ENCODE assay signal across 8 mouse cellular contexts in the genomic region with DNA sequence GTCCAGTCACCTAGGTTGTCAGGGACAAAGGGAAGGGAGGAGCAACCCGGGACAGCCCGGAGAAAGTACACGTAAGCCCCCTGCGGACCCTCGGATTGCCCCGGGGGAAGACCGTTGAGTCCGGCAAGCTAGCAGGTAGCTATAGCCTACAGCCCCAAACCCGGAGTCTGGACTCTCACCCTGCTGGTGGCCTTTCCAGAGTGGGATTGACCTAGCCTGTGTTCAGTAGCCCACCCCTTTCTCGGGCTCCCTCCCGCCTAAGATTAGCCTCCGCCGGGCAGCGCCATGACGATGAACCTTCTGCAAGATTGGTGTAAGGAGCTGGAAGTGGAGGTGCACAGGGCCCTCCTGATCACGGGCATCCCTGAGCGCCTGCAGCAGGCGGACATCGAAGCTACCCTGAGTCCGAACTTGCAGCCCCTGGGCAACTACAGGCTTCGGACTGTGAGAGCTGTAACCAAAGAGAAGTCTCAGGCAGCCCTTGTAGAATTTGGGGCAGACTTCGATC. TPM values are rescaled to one million over a fixed set of nuclear protein-coding genes. Genes with fewer than 3 reads are reported as not detected.
A peak's percentile ranks its signal among the peaks of the same experiment; 100 is the strongest.
DNase-seq lines count a peak whose midpoint lies in the region; ATAC-seq and TF ChIP-seq lines count a peak whose summit lies in the region.

No protein-coding gene starts in this region.

- H3K9ac ChIP-seq in limb, embryonic 14.5 days (ENCODE audit: low read depth, low read length, severe bottlenecking): peak overlapping the region; percentile 67

- H3K9me3 ChIP-seq in limb, embryonic 14.5 days (ENCODE audit: control insufficient read depth, low read length): no peaks in the 10 kb centered on the region

- H3K4me1 ChIP-seq in spleen, adult 2 months (ENCODE audit: control insufficient read depth, insufficient read depth, insufficient read length): peaks cover 7% of the 10 kb centered on the region
- H3K4me1 ChIP-seq in limb, embryonic 14.5 days (ENCODE audit: control insufficient read depth, insufficient read depth, low read length): peaks cover 53% of the 10 kb centered on the region

- TF ChIP-seq CTCF in gastrocnemius, adult 2 months (IDR thresholded peaks at IDR 0.05): no peak
- TF ChIP-seq CTCF in spleen, adult 2 months (IDR thresholded peaks at IDR 0.05; ENCODE audit: extremely low read depth, insufficient read depth, insufficient read length, insufficient replicate concordance): no peak

- intact Hi-C loops in gastrocnemius, adult 2 months (cut with DNase I): no loop called here

- no peak for ATAC-seq in limb, embryonic 14.5 days (ENCODE audit: low FRiP score, low read depth)
- ATAC-seq in megakaryocyte-erythroid progenitor cell, adult 5-6 weeks (replicated peaks; ENCODE audit: low FRiP score, low TSS enrichment, poor library complexity, severe bottlenecking): no peak

- peak overlapping the region; percentile 79 for H3K4me2 ChIP-seq in limb, embryonic 14.5 days (replicated peaks; ENCODE audit: low read depth, low read length, severe bottlenecking)

- no peak for DNase-seq in gastrocnemius, adult 2 months
- no peak for DNase-seq in gastrocnemius, adult 8-10 months (ENCODE audit: low spot score in 2 of 2)
- DNase-seq in spleen, adult 2 months (ENCODE audit: low read depth in 1 of 2, low spot score in 2 of 2): no peak
- no peak for DNase-seq in spleen, postnatal 14 days (ENCODE audit: low spot score in 2 of 2)
- DNase-seq in limb, embryonic 14.5 days (ENCODE audit: low spot score): no peak
- DNase-seq in spleen, adult 12 weeks (ENCODE audit: low spot score): no peak
- no peak for DNase-seq in kidney, postnatal 25 days

- H3K27ac ChIP-seq in gastrocnemius, adult 2 months: peak overlapping the region; percentile 41
- H3K27ac ChIP-seq in spleen, adult 2 months (ENCODE audit: insufficient read depth, low read length): no peak overlapping the region
- peak overlapping the region; percentile 50; the same call in 1 of the 2 replicates for H3K27ac ChIP-seq in limb, embryonic 14.5 days (replicated peaks; ENCODE audit: low read depth, low read length)

- no peak for TF ChIP-seq POLR2A in spleen, adult 2 months (IDR thresholded peaks at IDR 0.05; ENCODE audit: low read depth, low read length)
- TF ChIP-seq POLR2A in limb, embryonic 14.5 days (IDR thresholded peaks at IDR 0.05; ENCODE audit: borderline replicate concordance, extremely low read depth, insufficient read depth, insufficient read length): no peak

- H3K4me3 ChIP-seq in gastrocnemius, adult 2 months: peak overlapping the region; percentile 75
- peak overlapping the region; percentile 56 for H3K4me3 ChIP-seq in spleen, adult 2 months (ENCODE audit: extremely low read depth, insufficient read depth, insufficient read length)
- peak overlapping the region; percentile 55 for H3K4me3 ChIP-seq in limb, embryonic 14.5 days (replicated peaks; ENCODE audit: low read length)

- H3K36me3 ChIP-seq in spleen, adult 2 months (ENCODE audit: control insufficient read depth, insufficient read depth, low read length): no peaks in the 10 kb centered on the region
- H3K36me3 ChIP-seq in limb, embryonic 14.5 days (ENCODE audit: control insufficient read depth, insufficient read depth, low read length): no peaks in the 10 kb centered on the region

- 8% methylated on average over 22 of the region's 22 CpGs for WGBS in spleen, adult 2 months
- 3% methylated on average over 21 of the region's 22 CpGs for WGBS in limb, embryonic 14.5 days

- peaks cover 9% of the 10 kb centered on the region for H3K27me3 ChIP-seq in spleen, adult 2 months (ENCODE audit: control insufficient read depth, insufficient read depth, low read length)
- H3K27me3 ChIP-seq in limb, embryonic 14.5 days (ENCODE audit: control insufficient read depth, insufficient read depth, low read length): peaks cover 34% of the 10 kb centered on the region

RNA-seq across cellular contexts. Expression of a gene that starts 0.4 kb away (rescaled TPM):
- total RNA-seq in gastrocnemius, adult 2 months (2021): under 1 TPM; 0.74 to 0.86 TPM
- under 1 TPM; 0.24 to 0.76 (median 0.41) TPM for total RNA-seq in gastrocnemius, adult 8-10 months (2022)
- polyA plus RNA-seq in spleen, adult 2 months (2012; rRNA removed): 1.3 and 2.0 TPM in 2 replicates
- polyA plus RNA-seq in limb, embryonic 14.5 days (2012; rRNA removed): 12.8 and 13.9 TPM in 2 replicates
- 16.5 and 18.8 TPM in 2 replicates for polyA plus RNA-seq in limb, embryonic 14.5 days (2014; fragmentation: Nextera tagmentation; extraction: Ambion mirVana)
- not detected in 2 replicates for total RNA-seq in megakaryocyte-erythroid progenitor cell, adult 5-6 weeks (2014; fragmentation: Nextera tagmentation)
- total RNA-seq in megakaryocyte-erythroid progenitor cell, adult 5-6 weeks (2017): not detected in 2 replicates

RNA-seq across cellular contexts. Expression of a gene that starts 14.6 kb away (rescaled TPM):
- total RNA-seq in gastrocnemius, adult 2 months (2021): not detected
- under 1 TPM in 1 of 4 experiments, not detected in 3; 0.07 TPM for total RNA-seq in gastrocnemius, adult 8-10 months (2022)
- polyA plus RNA-seq in spleen, adult 2 months (2012; rRNA removed): not detected in 2 replicates
- 0.33 and 0.49 TPM in 2 replicates for polyA plus RNA-seq in limb, embryonic 14.5 days (2012; rRNA removed)
- polyA plus RNA-seq in limb, embryonic 14.5 days (2014; fragmentation: Nextera tagmentation; extraction: Ambion mirVana): 0.43 and 0.58 TPM in 2 replicates
- total RNA-seq in megakaryocyte-erythroid progenitor cell, adult 5-6 weeks (2014; fragmentation: Nextera tagmentation): not detected in 2 replicates
- total RNA-seq in megakaryocyte-erythroid progenitor cell, adult 5-6 weeks (2017): not detected in 2 replicates

RNA-seq across cellular contexts. Expression of a gene that starts 20.9 kb away (rescaled TPM):
- 100 to 1,000 TPM; 290 to 400 TPM for total RNA-seq in gastrocnemius, adult 2 months (2021)
- 100 to 1,000 TPM; 386 to 534 (median 424) TPM for total RNA-seq in gastrocnemius, adult 8-10 months (2022)
- 166 and 198 TPM in 2 replicates for polyA plus RNA-seq in spleen, adult 2 months (2012; rRNA removed)
- polyA plus RNA-seq in limb, embryonic 14.5 days (2012; rRNA removed): 281 and 320 TPM in 2 replicates
- 156 and 164 TPM in 2 replicates for polyA plus RNA-seq in limb, embryonic 14.5 days (2014; fragmentation: Nextera tagmentation; extraction: Ambion mirVana)
- 291 and 377 TPM in 2 replicates for total RNA-seq in megakaryocyte-erythroid progenitor cell, adult 5-6 weeks (2014; fragmentation: Nextera tagmentation)
- 512 and 515 TPM in 2 replicates for total RNA-seq in megakaryocyte-erythroid progenitor cell, adult 5-6 weeks (2017)

RNA-seq across cellular contexts. Expression of a gene that starts 38.0 kb away (rescaled TPM):
- not detected for total RNA-seq in gastrocnemius, adult 2 months (2021)
- not detected for total RNA-seq in gastrocnemius, adult 8-10 months (2022)
- polyA plus RNA-seq in spleen, adult 2 months (2012; rRNA removed): 0.40 and 0.42 TPM in 2 replicates
- polyA plus RNA-seq in limb, embryonic 14.5 days (2012; rRNA removed): 0.29 and 0.34 TPM in 2 replicates
- 0.17 and 0.23 TPM in 2 replicates for polyA plus RNA-seq in limb, embryonic 14.5 days (2014; fragmentation: Nextera tagmentation; extraction: Ambion mirVana)
- 0.28 and 0.35 TPM in 2 replicates for total RNA-seq in megakaryocyte-erythroid progenitor cell, adult 5-6 weeks (2014; fragmentation: Nextera tagmentation)
- total RNA-seq in megakaryocyte-erythroid progenitor cell, adult 5-6 weeks (2017): not detected in 2 replicates

RNA-seq across cellular contexts. Expression of a gene that starts 38.6 kb away (rescaled TPM):
- under 1 TPM; 0.67 to 0.79 TPM for total RNA-seq in gastrocnemius, adult 2 months (2021)
- under 1 TPM; 0.62 to 0.97 (median 0.93) TPM for total RNA-seq in gastrocnemius, adult 8-10 months (2022)
- 9.2 and 14.9 TPM in 2 replicates for polyA plus RNA-seq in spleen, adult 2 months (2012; rRNA removed)
- polyA plus RNA-seq in limb, embryonic 14.5 days (2012; rRNA removed): 3.6 and 4.1 TPM in 2 replicates
- 2.3 and 2.8 TPM in 2 replicates for polyA plus RNA-seq in limb, embryonic 14.5 days (2014; fragmentation: Nextera tagmentation; extraction: Ambion mirVana)
- not detected in 2 replicates for total RNA-seq in megakaryocyte-erythroid progenitor cell, adult 5-6 weeks (2014; fragmentation: Nextera tagmentation)
- not detected in 2 replicates for total RNA-seq in megakaryocyte-erythroid progenitor cell, adult 5-6 weeks (2017)
